In the genomic region with DNA sequence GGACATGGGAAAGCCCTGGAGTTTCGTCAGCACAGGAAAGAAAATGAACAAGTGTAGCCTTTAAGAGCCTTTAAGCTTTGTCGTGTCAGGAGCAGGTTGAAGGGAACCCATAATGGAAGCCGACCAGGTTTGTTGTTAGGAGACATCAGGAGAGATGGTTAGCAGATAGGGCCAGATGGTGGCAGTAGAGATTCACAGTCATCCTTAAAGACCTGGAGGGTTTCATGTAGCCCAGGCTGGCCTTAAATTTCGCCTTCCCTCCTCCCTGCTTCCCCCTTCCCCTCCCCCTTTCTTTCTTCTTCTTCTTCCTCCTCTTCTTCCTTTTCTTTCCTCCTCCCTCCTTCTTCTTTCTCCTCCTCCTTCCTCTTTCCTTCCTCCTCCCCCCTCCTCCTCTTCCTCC, we compare ENCODE assay signal across 9 mouse cellular contexts. TPM values are rescaled to one million over a fixed set of nuclear protein-coding genes. Genes with fewer than 3 reads are reported as not detected.
DNase-seq lines count a peak whose midpoint lies in the region; ATAC-seq and TF ChIP-seq lines count a peak whose summit lies in the region.
"Had no signal": no experiment of that assay in that cellular context is flagged by ENCODE, and none has a peak within 500 bp of the region (broad histone marks: within the 10 kb centered on the region; RNA-seq: fewer than 3 reads in every experiment).

No protein-coding gene starts in this region.

- TF ChIP-seq CTCF in MEL (IDR thresholded peaks at IDR 0.05 in 2 of 3, conservative IDR thresholded peaks at IDR 0.05 in 1 of 3; ENCODE audit: control insufficient read depth in 1 of 3, insufficient read depth in 1 of 3, low read depth in 2 of 3, low read length in 3 of 3, poor library complexity in 1 of 3, severe bottlenecking in 1 of 3), result peak in 2 of 3 experiments; percentile 21 to 51; a peak in 5 of 6 replicates

- peak; percentile 22 for DNase-seq in hindbrain, embryonic 11.5 days (ENCODE audit: low spot score)
- no peak for DNase-seq in hindbrain, embryonic 14.5 days (ENCODE audit: low spot score)
- peak; percentile 61 for DNase-seq in midbrain, embryonic 14.5 days
- DNase-seq in MEL (ENCODE audit: low read depth, low spot score), result peak; percentile 27
- DNase-seq in cerebellum, postnatal 36 days, result peak; percentile 31 to 53
- DNase-seq in ovary, postnatal 10 days (ENCODE audit: low spot score), result no peak

- no peak for TF ChIP-seq EP300 in MEL (IDR thresholded peaks at IDR 0.05; ENCODE audit: low read depth in 1 of 2, low read length in 2 of 2)

- 58% methylated on average over 4 of the region's 4 CpGs for WGBS in hindbrain, embryonic 11.5 days
- WGBS in hindbrain, embryonic 14.5 days, result 61% methylated on average over 4 of the region's 4 CpGs
- 59% methylated on average over 4 of the region's 4 CpGs for WGBS in midbrain, embryonic 14.5 days
- 54% methylated on average over 4 of the region's 4 CpGs for WGBS in midbrain, embryonic 16.5 days

- H3K4me1 ChIP-seq in hindbrain, embryonic 11.5 days (replicated peaks; ENCODE audit: control insufficient read depth, insufficient read depth, low read length), result no peaks in the 10 kb centered on the region
- H3K4me1 ChIP-seq in hindbrain, embryonic 14.5 days (replicated peaks; ENCODE audit: control insufficient read depth, insufficient read depth, low read length), result no peaks in the 10 kb centered on the region
- H3K4me1 ChIP-seq in midbrain, embryonic 14.5 days (ENCODE audit: control insufficient read depth, insufficient read depth, low read length), result 0 out of 2 replicates have a peak, but pooled peaks cover 5% of the 10 kb centered on the region
- H3K4me1 ChIP-seq in midbrain, embryonic 16.5 days (ENCODE audit: control insufficient read depth, insufficient read depth, low read length), result peaks cover 9% of the 10 kb centered on the region; the same call in 1 of the 2 replicates
- H3K4me1 ChIP-seq in MEL (ENCODE audit: control insufficient read depth in 1 of 2, insufficient read depth in 2 of 2, low read length in 2 of 2), result peaks cover 3 to 5% of the 10 kb centered on the region in 2 experiments; a peak in 2 of 4 replicates

- H3K9ac ChIP-seq in hindbrain, embryonic 11.5 days (ENCODE audit: low read depth, low read length), result no peak overlapping the region
- no peak overlapping the region for H3K9ac ChIP-seq in hindbrain, embryonic 14.5 days
- H3K9ac ChIP-seq in midbrain, embryonic 14.5 days (replicated peaks; ENCODE audit: low read length), result no peak overlapping the region
- H3K9ac ChIP-seq in midbrain, embryonic 16.5 days (ENCODE audit: low read depth, low read length), result no peak overlapping the region
- H3K9ac ChIP-seq in MEL (ENCODE audit: control insufficient read depth, low read depth, low read length, poor library complexity, severe bottlenecking), result no peak overlapping the region
- H3K9ac ChIP-seq: lung, embryonic 15.5 days had no signal

- no peak overlapping the region for H3K27ac ChIP-seq in hindbrain, embryonic 11.5 days (ENCODE audit: low read depth, low read length)
- H3K27ac ChIP-seq in hindbrain, embryonic 14.5 days, result no peak overlapping the region
- H3K27ac ChIP-seq in midbrain, embryonic 14.5 days (replicated peaks; ENCODE audit: low read depth, low read length), result no peak overlapping the region
- no peak overlapping the region for H3K27ac ChIP-seq in midbrain, embryonic 16.5 days (ENCODE audit: low read length)
- no peak overlapping the region for H3K27ac ChIP-seq in MEL (ENCODE audit: control insufficient read depth, low read depth, low read length)
- H3K27ac ChIP-seq: heart, embryonic 10.5 days; lung, embryonic 15.5 days had no signal

- peak; percentile 46 for TF ChIP-seq RAD21 in MEL (IDR thresholded peaks at IDR 0.05; ENCODE audit: low read depth, low read length)

- H3K27me3 ChIP-seq in hindbrain, embryonic 11.5 days (ENCODE audit: control insufficient read depth, insufficient read depth, low read length), result no peaks in the 10 kb centered on the region
- no peaks in the 10 kb centered on the region for H3K27me3 ChIP-seq in hindbrain, embryonic 14.5 days (ENCODE audit: control insufficient read depth, insufficient read depth, low read length)
- no peaks in the 10 kb centered on the region for H3K27me3 ChIP-seq in midbrain, embryonic 14.5 days (ENCODE audit: control insufficient read depth, insufficient read depth, low read length)
- H3K27me3 ChIP-seq in midbrain, embryonic 16.5 days (ENCODE audit: control insufficient read depth, insufficient read depth, low read depth, low read length), result no peaks in the 10 kb centered on the region
- no peaks in the 10 kb centered on the region for H3K27me3 ChIP-seq in MEL (ENCODE audit: control insufficient read depth in 1 of 2, insufficient read depth in 2 of 2, low read length in 2 of 2)
- H3K27me3 ChIP-seq: lung, embryonic 15.5 days had no signal

- no peaks in the 10 kb centered on the region for H3K79me2 ChIP-seq in MEL (ENCODE audit: control insufficient read depth, insufficient read depth, low read length, poor library complexity)

- H3K36me3 ChIP-seq in hindbrain, embryonic 11.5 days (ENCODE audit: control insufficient read depth, insufficient read depth, low read length), result no peaks in the 10 kb centered on the region
- peaks cover 10% of the 10 kb centered on the region; the same call in 1 of the 2 replicates for H3K36me3 ChIP-seq in hindbrain, embryonic 14.5 days (replicated peaks; ENCODE audit: control insufficient read depth, insufficient read depth)
- H3K36me3 ChIP-seq in midbrain, embryonic 14.5 days (ENCODE audit: control insufficient read depth, insufficient read depth, low read length), result peaks cover 13% of the 10 kb centered on the region
- no peaks in the 10 kb centered on the region for H3K36me3 ChIP-seq in midbrain, embryonic 16.5 days (ENCODE audit: control insufficient read depth, insufficient read depth, low read length)
- peaks cover 0 to 5% of the 10 kb centered on the region in 2 experiments; a peak in 2 of 4 replicates for H3K36me3 ChIP-seq in MEL (ENCODE audit: control insufficient read depth in 1 of 2, insufficient read depth in 2 of 2, low read length in 2 of 2)

- no peak overlapping the region for H3K4me3 ChIP-seq in hindbrain, embryonic 11.5 days (ENCODE audit: low read depth, low read length)
- no peak overlapping the region for H3K4me3 ChIP-seq in hindbrain, embryonic 14.5 days (replicated peaks; ENCODE audit: low read length)
- no peak overlapping the region for H3K4me3 ChIP-seq in midbrain, embryonic 14.5 days (replicated peaks; ENCODE audit: low read depth, low read length)
- no peak overlapping the region for H3K4me3 ChIP-seq in midbrain, embryonic 16.5 days (ENCODE audit: low read depth, low read length)
- H3K4me3 ChIP-seq in MEL (ENCODE audit: control insufficient read depth in 1 of 2, insufficient read depth in 1 of 2, low read depth in 2 of 2, low read length in 2 of 2), result no peak overlapping the region
- H3K4me3 ChIP-seq: heart, embryonic 10.5 days; lung, embryonic 15.5 days had no signal

- H3K4me2 ChIP-seq in hindbrain, embryonic 11.5 days (replicated peaks; ENCODE audit: low read depth, low read length), result no peak overlapping the region
- no peak overlapping the region for H3K4me2 ChIP-seq in hindbrain, embryonic 14.5 days (replicated peaks)
- H3K4me2 ChIP-seq in midbrain, embryonic 14.5 days (ENCODE audit: low read length), result no peak overlapping the region
- H3K4me2 ChIP-seq in midbrain, embryonic 16.5 days (ENCODE audit: low read length), result no peak overlapping the region
- H3K4me2 ChIP-seq: lung, embryonic 15.5 days had no signal

- ATAC-seq in hindbrain, embryonic 11.5 days (ENCODE audit: low FRiP score), result no peak
- no peak for ATAC-seq in hindbrain, embryonic 14.5 days (ENCODE audit: low FRiP score)
- no peak for ATAC-seq in midbrain, embryonic 14.5 days (ENCODE audit: low FRiP score, low TSS enrichment)
- no peak for ATAC-seq in midbrain, embryonic 16.5 days

- no peak for TF ChIP-seq POLR2A in MEL (IDR thresholded peaks at IDR 0.05; ENCODE audit: control insufficient read depth in 1 of 2, insufficient read depth in 1 of 2, low read depth in 1 of 2, low read length in 2 of 2, poor library complexity in 1 of 2)

- H3K9me3 ChIP-seq in hindbrain, embryonic 11.5 days (ENCODE audit: control insufficient read depth, low read length), result no peaks in the 10 kb centered on the region
- H3K9me3 ChIP-seq in hindbrain, embryonic 14.5 days (ENCODE audit: control insufficient read depth, low read length), result no peaks in the 10 kb centered on the region
- H3K9me3 ChIP-seq in midbrain, embryonic 14.5 days (ENCODE audit: control insufficient read depth, low read length), result no peaks in the 10 kb centered on the region
- H3K9me3 ChIP-seq in midbrain, embryonic 16.5 days (replicated peaks; ENCODE audit: control insufficient read depth, low read length, poor library complexity, severe bottlenecking), result no peaks in the 10 kb centered on the region
- H3K9me3 ChIP-seq in MEL (replicated peaks; ENCODE audit: insufficient read depth, low read length), result no peaks in the 10 kb centered on the region
- H3K9me3 ChIP-seq: heart, embryonic 10.5 days; lung, embryonic 15.5 days had no signal

TF ChIP-seq in MEL, 35 proteins besides CTCF, POLR2A, EP300 and RAD21:
- TF ChIP-seq UBTF (IDR thresholded peaks at IDR 0.05; ENCODE audit: borderline replicate concordance, insufficient read depth, low read depth, low read length), result no peak
- peak; percentile 51; the same call in 1 of the 2 replicates for TF ChIP-seq ZC3H11A (IDR thresholded peaks at IDR 0.05; ENCODE audit: low read depth, low read length)
- peak; percentile 43 for TF ChIP-seq SMC3 (IDR thresholded peaks at IDR 0.05; ENCODE audit: low read depth, low read length)

RNA-seq across cellular contexts. Expression of a gene that starts 34.8 kb away (rescaled TPM):
- polyA plus RNA-seq in hindbrain, embryonic 11.5 days (2014; fragmentation: Nextera tagmentation; extraction: Ambion mirVana), result 47.6 and 48.8 TPM in 2 replicates
- 44.3 and 54.0 TPM in 2 replicates for polyA plus RNA-seq in hindbrain, embryonic 14.5 days (2014; fragmentation: Nextera tagmentation; extraction: Ambion mirVana)
- 43.4 and 49.4 TPM in 2 replicates for polyA plus RNA-seq in midbrain, embryonic 14.5 days (2014; fragmentation: Nextera tagmentation; extraction: Ambion mirVana)
- 57.4 and 61.3 TPM in 2 replicates for polyA plus RNA-seq in midbrain, embryonic 16.5 days (2015; fragmentation: Nextera tagmentation; extraction: Ambion mirVana)
- 78.7 and 83.3 TPM in 2 replicates for total RNA-seq in MEL (2012; rRNA removed)
- 10 to 100 TPM in 1 of 2 experiments, not detected in 1; 89.0 TPM for polyA plus RNA-seq in MEL (2012; ENCODE audit: insufficient read depth in 1 of 2, insufficient read length in 2 of 2, low read depth in 1 of 2, low replicate concordance in 2 of 2, missing spikeins in 1 of 2)

RNA-seq across cellular contexts. Expression of a gene that starts 35.1 kb away (rescaled TPM):
- 268 and 286 TPM in 2 replicates for polyA plus RNA-seq in hindbrain, embryonic 11.5 days (2014; fragmentation: Nextera tagmentation; extraction: Ambion mirVana)
- 202 and 206 TPM in 2 replicates for polyA plus RNA-seq in hindbrain, embryonic 14.5 days (2014; fragmentation: Nextera tagmentation; extraction: Ambion mirVana)
- polyA plus RNA-seq in midbrain, embryonic 14.5 days (2014; fragmentation: Nextera tagmentation; extraction: Ambion mirVana), result 268 and 279 TPM in 2 replicates
- polyA plus RNA-seq in midbrain, embryonic 16.5 days (2015; fragmentation: Nextera tagmentation; extraction: Ambion mirVana), result 199 and 210 TPM in 2 replicates
- total RNA-seq in MEL (2012; rRNA removed), result 140 and 153 TPM in 2 replicates
- 100 to 1,000 TPM in 1 of 2 experiments, not detected in 1; 239 TPM for polyA plus RNA-seq in MEL (2012; ENCODE audit: insufficient read depth in 1 of 2, insufficient read length in 2 of 2, low read depth in 1 of 2, low replicate concordance in 2 of 2, missing spikeins in 1 of 2)

Comparison
In these comparisons a context has a peak if more than half of its experiments do, and no peak if none do; other contexts are left out.
1. DNase-seq: peak in hindbrain, embryonic 11.5 days (single experiment), midbrain, embryonic 14.5 days (single experiment), MEL (single experiment) and cerebellum, postnatal 36 days (2 of 2); none in hindbrain, embryonic 14.5 days (single experiment) and ovary, postnatal 10 days (single experiment).